Mouse (Mus musculus) kidney, adult 2 months (tissue): Measurements from ENCODE around the gene Grm8.

Experiments used
- CTCF ChIP-seq: fragments of 200-500 bp; conservative IDR thresholded peaks from 2 replicates; pipeline ENCODE4 v1.5.1; 2011; ENCODE audit warnings: low read depth, mild to moderate bottlenecking, control low read depth, low read length, moderate library complexity, mixed read lengths; ENCODE audit not compliant: insufficient read depth, insufficient read length
- POLR2A ChIP-seq: fragments of 200-500 bp; IDR thresholded peaks from one replicate; pipeline ENCODE4 v1.6.1; 2011; ENCODE audit warnings: low read depth, low read length, control low read depth

GRCm38 (mm10) chr6:27318575-27318974 lies 816.4 kb downstream of the Grm8 start:
- no peak for TF ChIP-seq POLR2A
- TF ChIP-seq CTCF = no peak
